Mouse (Mus musculus): ENCODE data around the gene Prame.
"Not testable (repeated sequence)": the region's sequence is repeated elsewhere in the genome, so short reads cannot be mapped to it uniquely, and the experiment has no call there.

GRCm38 (mm10) chrX:135569467-135569866 lies 58.0 kb downstream of the Prame start:
- not testable (repeated sequence) for TF ChIP-seq GATA1, TAL1 (IDR thresholded peaks at IDR 0.05; ENCODE audit: low read length)

Measured in erythroblast, embryonic 14.5 days (primary cell).